Mouse (Mus musculus): ENCODE data around the gene Stxbp1.
A peak's percentile ranks its signal among the peaks of the same experiment; 100 is the strongest.

GRCm38 (mm10) chr2:32779131-32779530, 67.9 kb downstream of the Stxbp1 start:
- peak; percentile 95 for TF ChIP-seq CTCF (IDR thresholded peaks at IDR 0.05; ENCODE audit: low read depth, low read length)
- 0 out of 2 replicates have a peak, but pooled peaks have one; percentile 31 for TF ChIP-seq EP300 (IDR thresholded peaks at IDR 0.05; ENCODE audit: insufficient read depth, low read depth, low read length)

Measured in ES-Bruce4 (cell line).